Mouse (Mus musculus): ENCODE measurements at regions not wholly inside any gene's neighbourhood (a gene's known extent, or its start where the extent isn't known, plus 50 kb on each side); places are given as distances from the start of the nearest gene placed in this dataset.

DNA sequence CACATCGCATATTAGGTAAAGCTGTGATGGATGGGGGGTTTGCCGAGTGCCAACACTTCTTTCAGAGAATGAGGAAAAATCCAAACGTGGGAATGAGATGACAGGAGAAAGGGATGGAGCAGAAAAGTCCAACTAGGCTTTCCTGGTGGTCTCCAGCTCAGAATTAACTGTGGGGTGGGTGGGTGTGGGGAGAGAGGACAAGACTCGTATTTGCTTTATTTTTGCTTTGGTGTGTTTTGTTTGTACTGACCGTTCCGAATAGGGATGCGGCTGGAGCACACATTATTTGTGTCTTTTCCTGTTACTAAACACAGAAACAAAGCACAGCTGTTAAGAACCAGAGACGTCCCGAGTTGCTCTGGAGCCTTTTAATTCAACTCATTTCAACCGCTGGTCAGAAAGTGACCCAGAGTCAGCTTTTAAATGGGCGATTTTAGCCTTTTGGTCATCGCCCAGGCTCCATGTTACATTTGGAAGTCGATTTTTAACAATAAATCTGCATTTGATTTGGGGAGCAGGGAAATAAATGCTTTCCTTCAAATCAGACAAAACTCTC lies 136.7 kb downstream of the Gm10295 start:
- no peak for DNase-seq (ENCODE audit: low read depth, low spot score)

DNA sequence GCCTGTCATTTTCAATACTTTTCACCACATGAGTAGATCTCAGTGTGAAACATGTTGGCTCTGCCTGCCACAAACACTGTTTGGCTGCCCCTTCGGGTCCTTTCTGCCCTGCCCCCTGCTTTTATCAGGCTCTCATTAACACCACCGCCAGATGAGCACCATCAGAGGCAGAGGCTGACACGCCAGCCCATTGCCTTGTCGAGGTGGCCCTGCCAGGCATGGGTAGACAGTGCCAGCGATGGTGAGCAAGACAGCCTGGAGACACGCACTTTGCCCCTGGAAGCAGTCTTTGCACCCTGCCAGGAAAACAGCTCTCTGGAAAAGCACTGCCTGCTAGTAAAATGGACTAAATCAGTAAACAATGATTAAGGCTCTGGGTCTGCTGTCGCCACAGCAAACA lies 158.2 kb downstream of the Gm10295 start:
- DNase-seq (ENCODE audit: low read depth, low spot score), result no peak

DNA sequence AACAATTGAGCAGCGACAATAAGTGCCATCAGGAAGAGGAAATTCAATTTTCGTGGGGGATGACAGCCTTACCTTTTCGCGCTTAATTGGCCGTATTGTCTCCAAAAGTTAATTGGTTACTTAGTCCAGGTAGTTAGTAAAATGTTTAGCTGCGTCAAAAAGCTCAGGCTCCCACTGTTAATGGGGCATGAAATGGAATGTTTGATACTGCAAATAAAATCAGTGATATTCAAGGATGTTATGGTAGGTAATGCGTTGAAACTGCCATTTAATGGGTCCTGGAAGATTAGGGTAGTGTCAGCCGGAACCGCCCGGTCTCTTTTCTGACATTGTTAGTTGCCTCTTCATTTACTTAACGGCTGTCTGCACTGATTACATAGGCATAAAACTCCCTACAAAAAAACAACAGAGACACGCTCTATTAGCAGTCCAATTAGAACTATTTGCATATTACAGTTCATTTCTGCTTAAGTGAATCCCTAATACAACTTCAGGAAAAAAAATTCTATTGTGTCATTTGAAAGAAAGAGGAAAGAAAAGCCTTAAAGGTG lies 161.0 kb downstream of the Gm10295 start:
- DNase-seq (ENCODE audit: low read depth, low spot score), result no peak

DNA sequence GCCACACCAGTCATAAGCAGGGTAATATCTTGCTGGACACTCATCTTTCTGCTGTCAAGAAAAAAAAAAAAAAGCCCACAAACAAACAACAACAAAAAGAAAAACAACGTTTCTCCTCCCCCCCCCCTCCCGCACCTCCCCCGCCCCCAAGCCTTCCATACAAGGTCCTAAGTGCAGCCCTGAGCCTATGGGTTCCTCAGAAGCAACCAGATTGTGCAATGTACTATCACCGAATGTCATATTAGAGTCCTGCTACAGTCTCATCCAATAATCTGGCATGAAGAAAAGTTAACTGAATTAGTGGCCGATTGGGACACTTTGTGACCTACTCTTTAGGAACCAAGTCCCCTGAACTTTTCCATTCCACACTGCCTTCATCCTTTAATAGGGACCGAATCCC lies 161.5 kb downstream of the Gm10295 start:
- DNase-seq (ENCODE audit: low read depth, low spot score), result no peak

DNA sequence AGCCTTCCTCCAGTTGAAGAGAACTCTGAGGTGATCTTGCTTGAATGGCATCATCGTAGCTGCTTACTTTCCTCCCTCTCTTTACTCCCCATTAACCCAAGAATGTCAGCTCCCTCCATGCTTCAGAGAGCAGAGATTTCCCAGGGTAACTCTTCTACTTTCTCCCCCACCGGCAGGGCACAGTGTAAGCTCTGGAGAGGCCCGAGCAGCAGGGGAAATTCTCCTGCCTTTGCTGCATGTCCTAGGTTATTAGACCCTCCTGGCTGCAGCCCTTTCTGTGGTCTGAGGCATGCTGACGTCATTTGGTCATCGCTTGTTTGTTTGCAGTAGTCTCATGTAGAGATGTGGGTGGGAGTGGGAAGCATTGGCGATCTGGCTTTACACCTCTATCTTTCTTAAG lies 163.2 kb downstream of the Gm10295 start:
- no peak for DNase-seq (ENCODE audit: low read depth, low spot score)

DNA sequence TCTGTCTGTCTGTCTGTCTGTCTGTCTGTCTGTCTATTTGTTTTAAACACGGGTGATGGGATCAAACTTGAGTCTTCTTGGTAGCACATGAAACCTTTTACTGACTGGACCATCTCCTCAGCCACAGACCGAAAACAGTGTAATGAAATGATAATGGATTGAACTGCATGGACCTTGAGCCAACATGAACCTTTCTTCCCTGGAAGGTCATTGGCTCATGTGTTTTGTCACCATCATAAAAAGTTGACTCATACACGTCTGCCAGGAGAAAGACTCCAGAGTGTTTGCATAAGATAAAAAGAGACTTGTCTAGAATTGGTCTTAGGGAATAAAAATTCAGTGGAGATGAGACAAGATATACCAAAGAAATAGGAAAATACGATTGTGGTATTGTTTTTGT lies 176.4 kb downstream of the Gm10295 start:
- no peak for DNase-seq (ENCODE audit: low read depth, low spot score)

DNA sequence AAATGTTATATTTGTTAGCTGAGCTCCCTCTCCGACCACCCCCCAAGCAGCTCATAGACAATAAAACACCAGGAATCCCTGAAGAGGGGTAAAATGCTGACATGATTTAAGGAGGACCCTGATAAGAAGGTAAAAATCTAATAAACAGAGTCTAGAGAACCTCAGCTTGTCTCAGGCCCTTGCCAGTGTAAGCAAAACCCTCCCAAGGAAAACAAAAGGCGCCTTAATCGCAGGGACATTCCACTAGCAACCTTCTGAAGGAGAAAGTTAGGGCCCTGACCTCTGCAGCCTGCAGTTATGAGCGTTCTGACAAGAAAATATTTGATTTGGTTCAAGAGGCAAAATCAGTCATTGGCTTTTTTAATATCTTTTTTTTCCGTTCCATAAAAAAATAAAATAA lies 212.2 kb downstream of the Gm10295 start:
- no peak for DNase-seq (ENCODE audit: low read depth, low spot score)

DNA sequence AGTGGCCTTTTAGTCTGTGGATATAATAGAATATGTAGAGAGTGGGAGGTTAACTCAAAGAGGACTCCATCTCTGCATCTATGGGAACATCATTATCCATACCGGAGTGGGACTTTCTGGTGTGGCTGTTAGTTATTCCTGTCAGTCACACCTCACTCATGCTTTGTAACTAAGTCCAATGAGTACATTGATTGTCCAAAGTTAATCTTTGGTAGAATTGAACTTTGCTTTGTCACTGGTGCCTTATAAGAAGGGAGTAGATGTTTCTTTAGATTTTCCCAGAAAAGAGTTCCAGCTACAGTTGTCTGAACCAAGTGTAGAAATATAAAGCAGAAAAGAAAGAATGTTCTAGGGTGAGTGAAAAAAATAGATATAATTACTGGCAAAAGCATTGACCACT lies 221.3 kb downstream of the Gm10295 start:
- no peak for DNase-seq (ENCODE audit: low read depth, low spot score)

DNA sequence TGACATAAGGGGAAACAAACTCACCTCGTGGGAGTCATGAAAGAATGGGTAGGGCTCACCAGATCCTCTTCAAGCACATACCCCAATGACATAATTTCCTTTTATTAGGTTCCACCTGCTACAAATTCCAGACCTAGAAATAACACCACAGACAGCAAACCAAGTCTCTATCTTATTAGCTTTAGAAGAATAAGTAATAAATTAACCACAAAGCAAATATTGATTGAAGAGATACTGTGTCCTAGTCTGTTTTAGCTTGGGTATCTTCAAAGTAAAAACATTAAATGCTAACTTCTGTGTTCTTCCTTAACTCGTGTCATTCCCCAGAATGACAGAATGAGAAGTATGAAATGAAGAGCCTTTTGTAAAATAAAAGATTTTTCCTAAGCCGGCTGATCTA lies 222.4 kb downstream of the Gm10295 start:
- DNase-seq (ENCODE audit: low read depth, low spot score), result no peak

DNA sequence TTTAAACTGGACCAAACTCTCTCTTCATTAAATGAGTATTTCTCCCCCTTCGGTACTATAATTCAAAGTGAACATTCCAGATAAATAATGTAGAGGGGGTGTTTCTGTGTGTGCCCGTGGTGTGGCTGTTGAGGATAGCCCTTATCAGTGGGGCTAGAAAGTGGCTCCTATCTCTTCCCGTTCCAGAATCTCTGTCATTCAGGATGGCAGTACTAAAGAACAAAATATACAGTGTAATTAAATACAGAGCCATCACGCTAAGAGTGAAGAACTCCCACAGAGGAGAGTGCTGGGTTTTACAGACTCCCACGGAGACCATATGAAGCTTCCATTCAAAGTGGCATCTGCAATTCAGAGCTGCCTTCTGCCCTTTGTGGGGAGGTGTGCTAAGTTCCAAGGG lies 229.8 kb downstream of the Gm10295 start:
- DNase-seq (ENCODE audit: low read depth, low spot score), result no peak

DNA sequence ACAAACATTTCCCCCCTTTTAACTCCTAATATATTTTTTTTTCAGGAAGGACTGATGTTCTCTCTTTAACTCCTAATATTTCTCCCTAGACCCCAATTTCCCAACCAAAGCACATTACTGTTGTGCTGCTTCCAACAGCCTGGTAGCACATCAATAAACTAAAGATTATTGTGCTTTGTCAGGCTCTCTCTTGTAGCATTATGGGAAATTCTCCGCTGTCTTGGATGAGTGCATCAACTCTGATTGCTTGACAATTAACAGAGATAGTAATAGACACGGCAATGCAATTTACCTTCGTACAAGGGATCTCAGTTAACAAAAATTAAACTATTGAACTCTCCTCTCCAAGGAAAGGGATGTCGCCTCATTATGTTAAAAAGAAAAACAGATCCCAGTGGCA lies 230.3 kb downstream of the Gm10295 start:
- no peak for DNase-seq (ENCODE audit: low read depth, low spot score)

DNA sequence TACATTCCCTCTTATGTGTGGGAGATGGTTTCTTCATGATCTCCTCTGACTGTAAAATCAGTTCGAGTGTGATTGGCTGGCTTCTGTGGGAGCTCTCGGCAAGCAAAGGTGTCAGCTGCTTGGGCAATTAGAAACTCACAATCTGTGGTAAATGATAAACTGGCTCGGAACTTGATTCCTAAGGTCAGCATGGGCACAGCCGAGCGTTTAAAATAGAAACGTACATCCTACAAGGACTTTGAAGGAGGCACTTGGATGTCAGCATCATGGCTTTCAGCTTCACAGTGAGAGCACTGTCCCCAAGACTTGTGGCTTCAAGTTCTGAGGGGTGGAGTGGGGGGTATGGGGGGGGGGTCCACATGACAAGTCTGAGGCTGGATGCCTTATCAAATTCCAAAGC lies 231.3 kb downstream of the Gm10295 start:
- no peak for DNase-seq (ENCODE audit: low read depth, low spot score)

DNA sequence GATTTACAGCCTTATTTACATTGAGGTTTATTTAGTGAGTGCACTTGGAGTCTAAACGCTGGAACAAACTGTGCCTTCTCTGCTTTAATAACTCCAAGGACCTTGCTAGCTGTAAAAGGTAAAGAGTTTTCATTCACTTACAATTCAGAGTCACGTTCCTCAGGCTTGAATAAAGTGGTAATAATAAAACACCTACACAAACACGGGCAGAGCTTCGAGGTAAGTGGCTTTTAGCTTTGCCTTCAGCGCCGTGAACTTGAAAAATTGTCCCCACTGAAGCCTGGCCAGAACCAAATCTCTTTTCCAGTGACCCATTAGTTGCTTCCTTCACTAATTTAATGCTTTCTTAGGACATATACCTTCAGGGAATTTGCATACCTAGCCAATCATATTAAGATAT lies 244.2 kb downstream of the Gm10295 start:
- no peak for DNase-seq (ENCODE audit: low read depth, low spot score)

DNA sequence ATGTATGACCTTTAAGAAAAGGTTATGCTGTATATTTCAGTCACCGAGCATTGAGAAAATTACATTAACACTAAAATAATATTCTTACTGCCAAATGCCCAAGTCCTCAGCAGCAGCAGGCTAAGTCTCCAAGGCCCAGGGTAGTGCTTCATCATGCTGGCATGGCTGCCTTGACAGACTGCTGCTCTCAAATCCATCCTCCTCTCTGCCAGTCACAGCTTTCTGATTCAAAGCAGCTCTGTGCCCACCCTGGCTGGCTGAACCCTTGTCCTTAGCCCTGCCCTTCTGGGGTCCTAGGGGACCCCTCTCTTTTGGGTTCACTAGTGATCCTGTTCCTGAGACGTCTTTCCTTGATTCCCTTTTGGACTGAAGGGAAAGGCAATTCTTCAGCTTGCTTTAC lies 251.0 kb downstream of the Gm10295 start:
- no peak for DNase-seq (ENCODE audit: low read depth, low spot score)

DNA sequence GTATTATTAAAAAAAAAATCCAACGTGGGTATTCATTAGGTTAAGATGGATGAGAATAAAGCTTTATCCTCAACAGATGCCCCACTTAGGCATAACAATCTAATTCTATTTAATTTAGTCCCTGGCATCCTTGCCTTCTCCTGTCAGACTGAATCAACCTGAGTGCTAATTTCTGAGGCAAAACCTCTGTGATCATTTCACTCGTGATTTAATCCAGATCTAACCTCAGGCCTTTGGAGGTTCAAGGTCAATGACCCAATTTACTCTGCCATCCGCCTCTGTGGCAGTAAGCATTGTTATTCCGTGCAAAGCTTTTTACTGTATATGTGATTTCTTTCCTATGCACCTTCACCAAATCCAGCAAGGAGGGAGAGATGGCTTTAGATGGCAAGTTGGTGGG lies 253.0 kb downstream of the Gm10295 start:
- DNase-seq (ENCODE audit: low read depth, low spot score), result no peak

DNA sequence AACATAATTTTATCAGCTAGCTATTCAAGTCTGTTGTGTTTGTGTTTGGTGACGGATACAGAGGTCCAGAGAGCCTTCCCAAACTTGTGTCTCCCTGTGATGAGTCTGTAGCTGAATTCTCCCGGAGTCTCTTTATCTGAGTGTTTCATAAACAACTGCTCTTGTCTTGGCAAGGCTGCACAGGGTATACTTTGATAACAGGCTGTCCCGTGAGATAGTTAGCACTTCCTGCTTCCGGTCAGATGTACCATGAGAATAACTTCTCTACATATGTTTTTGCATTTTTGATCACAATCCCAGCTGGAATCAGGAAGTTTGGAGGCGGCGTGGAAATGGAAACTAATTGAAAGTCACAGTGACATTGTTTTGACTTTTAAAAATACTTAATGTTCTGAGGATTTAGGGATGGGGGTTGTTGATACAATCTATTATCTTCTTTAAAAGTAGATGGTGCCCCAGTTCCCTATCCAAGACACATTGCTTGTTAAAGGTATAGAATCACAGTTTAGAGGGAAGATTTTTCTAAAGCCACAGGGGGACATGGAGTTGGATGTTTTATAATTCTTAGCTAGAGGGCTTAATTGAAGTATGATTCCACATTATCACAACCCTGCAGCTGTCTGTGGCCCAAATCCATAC lies 257.9 kb downstream of the Gm10295 start:
- no peak for DNase-seq (ENCODE audit: low read depth, low spot score)

DNA sequence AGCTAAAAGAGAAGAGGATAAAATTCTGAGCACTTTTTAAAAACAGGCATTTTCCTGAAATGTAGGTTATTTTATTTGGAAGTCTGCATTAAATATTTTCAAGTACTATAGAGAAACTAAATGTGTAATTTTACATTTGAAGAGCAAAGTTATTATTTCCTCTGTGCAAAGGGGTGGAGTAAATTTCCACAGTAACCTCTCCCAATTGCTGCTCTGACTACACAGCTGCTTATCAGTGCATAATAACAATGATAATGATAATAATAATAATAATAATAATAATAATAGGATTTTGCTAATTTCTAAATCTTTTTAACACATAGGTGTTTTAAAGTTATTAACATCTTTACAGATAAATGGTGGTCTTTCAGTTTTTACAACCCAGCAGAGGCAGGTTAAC lies 258.5 kb downstream of the Gm10295 start:
- no peak for DNase-seq (ENCODE audit: low read depth, low spot score)

DNA sequence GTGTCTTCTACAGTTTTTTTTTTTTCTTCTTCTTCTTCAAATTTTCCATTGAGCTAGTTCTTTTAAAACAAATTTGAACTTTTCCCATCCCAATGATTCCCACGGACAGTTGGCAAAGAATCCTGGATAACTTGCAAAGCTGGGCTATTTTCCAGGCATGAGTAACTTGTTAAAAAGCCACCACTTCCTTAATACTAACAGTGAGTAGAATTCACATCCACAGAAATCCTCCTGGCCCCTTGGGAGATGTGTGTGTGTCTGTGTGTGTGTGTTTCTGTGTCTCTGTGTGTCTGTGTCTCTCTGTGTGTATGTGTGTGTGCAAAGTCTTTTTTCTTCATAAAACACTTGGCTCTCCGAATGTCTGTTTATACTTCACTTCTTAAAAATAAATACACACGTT lies 259.0 kb downstream of the Gm10295 start:
- no peak for DNase-seq (ENCODE audit: low read depth, low spot score)

DNA sequence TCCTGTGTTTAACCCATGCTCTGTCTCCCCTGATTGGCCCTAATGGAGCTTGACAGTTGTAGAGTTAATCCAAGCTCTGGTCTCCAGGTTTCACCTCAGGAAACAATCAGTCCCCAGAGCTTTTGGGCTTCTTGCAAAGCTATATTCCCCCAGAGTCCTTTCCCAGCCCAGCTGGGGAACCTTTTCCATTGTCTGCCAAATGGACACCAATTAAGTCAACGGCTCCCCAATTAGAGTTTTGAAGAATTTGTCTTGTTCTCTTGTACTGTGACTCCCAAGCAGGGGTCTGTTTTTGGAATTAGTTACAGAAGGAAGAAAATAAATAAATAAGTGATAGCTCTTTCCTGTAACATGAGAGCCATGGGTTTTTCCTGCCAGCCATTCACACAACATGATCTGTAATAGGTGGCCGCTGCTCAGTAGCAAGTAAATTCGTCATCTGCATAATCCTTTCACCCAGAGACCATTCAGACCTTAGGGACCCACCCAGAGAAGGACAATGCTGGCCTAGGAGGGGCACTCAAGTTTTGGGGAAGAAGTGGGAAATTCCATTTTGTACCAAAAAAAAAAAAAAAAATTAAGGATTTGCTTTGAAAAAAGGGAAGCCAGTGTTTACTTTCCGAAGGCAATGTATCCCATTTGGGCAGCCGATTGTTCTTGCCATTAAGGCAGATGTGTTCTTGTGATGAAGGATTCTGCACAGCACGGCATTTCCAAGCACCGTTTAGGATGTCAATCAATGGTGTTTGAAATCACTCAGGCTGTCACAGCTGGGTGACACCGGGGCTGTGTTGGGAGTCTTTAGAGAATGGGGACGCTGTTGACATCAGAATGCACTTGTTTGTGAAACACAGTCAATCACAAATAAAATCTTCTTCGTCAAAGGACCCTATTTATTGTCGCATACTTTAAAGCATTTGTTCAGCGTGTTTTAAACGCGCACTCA lies 286.6 kb downstream of the Gm10295 start:
- peak; percentile 31 for DNase-seq (ENCODE audit: low read depth, low spot score)

DNA sequence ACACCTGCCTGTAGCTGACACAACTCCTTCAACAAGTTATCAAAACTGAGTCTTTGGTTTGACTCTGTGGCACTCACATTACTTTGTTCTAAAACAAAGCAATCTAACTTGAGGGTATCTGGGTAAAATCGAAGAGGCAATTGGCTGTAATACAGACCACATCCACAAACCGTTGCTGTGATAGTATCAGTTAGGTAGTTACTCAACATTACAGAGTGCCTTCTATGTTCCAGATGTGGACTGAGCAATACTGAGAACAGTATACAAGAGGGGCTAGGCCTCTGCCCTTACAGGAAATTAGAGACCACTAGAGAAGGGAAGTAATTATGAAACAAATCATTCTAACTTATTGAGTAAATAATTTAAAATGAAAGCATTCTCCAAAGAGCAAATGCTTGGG lies 300.5 kb downstream of the Gm10295 start:
- no peak for DNase-seq (ENCODE audit: low read depth, low spot score)

DNA sequence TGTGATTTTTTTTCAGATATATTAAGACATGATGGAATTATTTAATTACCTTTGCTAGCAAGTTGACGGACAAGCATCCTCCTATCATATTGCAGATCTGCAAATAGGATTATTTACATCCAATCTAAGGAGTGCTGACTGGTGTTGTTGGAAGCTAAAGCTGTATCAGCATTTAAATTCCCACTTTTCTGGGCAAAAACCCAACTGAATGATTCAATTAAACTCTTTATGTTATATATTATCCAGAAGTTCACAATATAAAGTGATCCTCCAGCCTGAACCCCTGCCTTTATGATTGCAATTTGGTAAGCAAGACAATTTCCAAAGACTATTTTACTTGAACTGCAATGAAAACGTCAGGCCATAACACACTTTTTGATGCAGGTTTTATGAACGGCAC lies 304.1 kb downstream of the Gm10295 start:
- no peak for DNase-seq (ENCODE audit: low read depth, low spot score)

DNA sequence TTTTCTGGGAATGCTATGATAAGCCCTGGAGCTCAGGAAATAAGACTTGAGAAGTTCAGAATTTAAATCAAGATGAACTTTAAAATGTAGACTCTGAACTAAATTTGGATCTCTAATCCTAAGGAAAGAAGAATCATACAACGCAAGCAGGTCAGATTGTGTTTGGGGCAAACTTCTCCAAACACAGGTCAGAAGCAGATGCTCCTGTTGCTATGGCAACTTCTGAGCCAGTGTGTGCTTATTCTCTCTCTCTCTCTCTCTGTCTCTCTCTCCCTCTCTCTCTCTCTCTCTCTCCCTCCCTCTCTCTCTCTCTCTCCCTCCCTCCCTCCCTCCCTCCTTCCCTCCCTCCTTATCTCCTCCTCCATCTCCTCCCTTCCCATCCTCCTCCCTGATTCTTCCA lies 304.7 kb downstream of the Gm10295 start:
- DNase-seq (ENCODE audit: low read depth, low spot score), result no peak

DNA sequence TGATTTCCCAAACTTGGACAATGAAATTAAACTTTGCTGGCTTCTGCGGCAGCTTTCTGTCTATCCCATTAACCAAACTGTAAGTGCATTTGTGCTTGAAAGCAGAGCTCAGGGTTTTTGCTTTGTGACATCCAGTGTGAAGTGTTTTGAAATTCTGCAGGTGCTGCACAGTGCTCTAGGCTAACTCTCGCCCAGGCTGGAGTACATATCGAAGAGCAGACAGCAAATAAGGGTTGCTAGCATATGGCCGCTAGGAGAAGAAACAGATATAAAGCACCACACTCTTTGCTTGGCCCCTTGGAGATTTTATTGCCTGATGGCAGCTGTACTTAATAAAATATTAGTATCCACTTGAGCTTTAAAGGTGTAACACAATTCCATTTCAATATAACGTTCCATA lies 307.5 kb downstream of the Gm10295 start:
- DNase-seq (ENCODE audit: low read depth, low spot score), result no peak

All from ES-CJ7 (cell line).